Mouse (Mus musculus) lung, adult 2 months (tissue): ENCODE results near the gene Kirrel. TPM values are rescaled to one million over a fixed set of nuclear protein-coding genes. Genes with fewer than 3 reads are reported as not detected.

Experiments
- DNase-seq: peaks from one replicate; pipeline ENCODE4 v3.0.0; 2022
- H3K4me1 ChIP-seq: fragments of 200-500 bp; 2 replicates; pipeline ENCODE4 v1.6.1; 2011; ENCODE audit warnings: low read length; ENCODE audit not compliant: control insufficient read depth, insufficient read depth
- H3K4me3 ChIP-seq: fragments of 200-500 bp; replicated peaks from 2 replicates; pipeline ENCODE3; 2011; ENCODE audit warnings: low read depth, mild to moderate bottlenecking, control low read depth, low read length; ENCODE audit errors: extremely low read depth
- CTCF ChIP-seq: fragments of 200-500 bp; IDR thresholded peaks from 2 replicates; pipeline ENCODE4 v1.5.1; 2011; ENCODE audit warnings: mild to moderate bottlenecking, low read length, control low read depth; ENCODE audit not compliant: insufficient read depth
- POLR2A ChIP-seq: fragments of 200-500 bp; IDR thresholded peaks from 2 replicates; pipeline ENCODE4 v1.6.1; 2011; ENCODE audit warnings: low read depth, mild to moderate bottlenecking, control low read depth, low read length, borderline replicate concordance; ENCODE audit errors: extremely low read depth
- WGBS: fragments of 180-500 bp; shearing (Covaris S2); methylation state at CpG from one replicate; pipeline ENCODE4 v1.1.7; 2018; 5-methylcytosine and 5-hydroxymethylcytosine counted together
- polyA plus RNA-seq: library from polyadenylated mRNA; depleted of rRNA; stranded (reverse); fragments of >200 nt; gene quantifications from 2 replicates; pipeline ENCODE4 v1.2.3, GENCODE M21; 2012

The Kirrel gene
- polyA plus RNA-seq, 1 experiment: 14.4 TPM

GRCm38 (mm10) chr3:87157767-87158291 is 16.7 kb downstream of the Kirrel start:
- no peak for TF ChIP-seq POLR2A
- TF ChIP-seq CTCF: no peak
- WGBS: 28% methylated on average over 12 of the region's 12 CpGs
- Histone ChIP-seq H3K4me3 (no peak overlapping the region), H3K4me1 (no peaks in the 10 kb centered on the region; the same call in 1 of the 2 replicates)
- no peak for DNase-seq

- TF ChIP-seq CTCF: no peak
- TF ChIP-seq POLR2A: no peak
- no peak for DNase-seq
- Histone ChIP-seq H3K4me1 (no peaks in the 10 kb centered on the region; the same call in 1 of the 2 replicates), H3K4me3 (no peak overlapping the region)
- 52% methylated on average over 6 of the region's 6 CpGs for WGBS
These were observed 17.2 kb downstream of the Kirrel start for GRCm38 (mm10) chr3:87157297-87157696.

GRCm38 (mm10) chr3:87154398-87155287 is 19.9 kb downstream of the Kirrel start:
- Histone ChIP-seq H3K4me3 (no peak overlapping the region), H3K4me1 (peaks cover 7% of the 10 kb centered on the region)
- TF ChIP-seq CTCF (no peak), POLR2A (no peak)
- WGBS: 58% methylated on average over 15 of the region's 15 CpGs
- DNase-seq: no peak

GRCm38 (mm10) chr3:87153038-87153437 is 21.5 kb downstream of the Kirrel start:
- 61% methylated on average over 2 of the region's 2 CpGs for WGBS
- no peak for DNase-seq
- no peak overlapping the region for H3K4me3 ChIP-seq
- peaks cover 7% of the 10 kb centered on the region for H3K4me1 ChIP-seq
- no peak for TF ChIP-seq CTCF
- no peak for TF ChIP-seq POLR2A

GRCm38 (mm10) chr3:87152111-87152738 is 22.3 kb downstream of the Kirrel start:
- TF ChIP-seq CTCF: no peak
- H3K4me3 ChIP-seq: no peak overlapping the region
- 55% methylated on average over 4 of the region's 4 CpGs for WGBS
- DNase-seq: no peak
- H3K4me1 ChIP-seq: peaks cover 7% of the 10 kb centered on the region

- TF ChIP-seq POLR2A (no peak), CTCF (no peak)
- WGBS: 57% methylated on average over 2 of the region's 2 CpGs
- no peak for DNase-seq
These were observed 23.2 kb downstream of the Kirrel start for GRCm38 (mm10) chr3:87151294-87151826.

GRCm38 (mm10) chr3:87150689-87151244 is 23.8 kb downstream of the Kirrel start:
- 25% methylated on average over 16 of the region's 16 CpGs for WGBS
- no peak overlapping the region for H3K4me3 ChIP-seq
- H3K4me1 ChIP-seq: peaks cover 7% of the 10 kb centered on the region
- TF ChIP-seq CTCF: no peak
- TF ChIP-seq POLR2A: no peak
- peak; percentile 33 for DNase-seq

More at GRCm38 (mm10) chr3:87151294-87151826, 23.2 kb downstream of the Kirrel start:
- Histone ChIP-seq H3K4me3 (no peak overlapping the region), H3K4me1 (peaks cover 7% of the 10 kb centered on the region)

- peaks cover 7% of the 10 kb centered on the region for H3K4me1 ChIP-seq
- TF ChIP-seq CTCF (no peak), POLR2A (no peak)
- WGBS: 32% methylated on average over 8 of the region's 8 CpGs
- H3K4me3 ChIP-seq: no peak overlapping the region
- DNase-seq: no peak
These were observed 24.4 kb downstream of the Kirrel start for GRCm38 (mm10) chr3:87150056-87150688.

- WGBS: 70% methylated on average over 10 of the region's 10 CpGs
- H3K4me3 ChIP-seq: no peak overlapping the region
- no peak for DNase-seq
- TF ChIP-seq CTCF: no peak
- TF ChIP-seq POLR2A: no peak
- H3K4me1 ChIP-seq: peaks cover 10% of the 10 kb centered on the region
These were observed 25.1 kb downstream of the Kirrel start for GRCm38 (mm10) chr3:87149425-87149824.
